Mouse (Mus musculus): ENCODE results near the gene Fmod.
A peak's percentile ranks its signal among the peaks of the same experiment; 100 is the strongest.

Fmod gene

DNA sequence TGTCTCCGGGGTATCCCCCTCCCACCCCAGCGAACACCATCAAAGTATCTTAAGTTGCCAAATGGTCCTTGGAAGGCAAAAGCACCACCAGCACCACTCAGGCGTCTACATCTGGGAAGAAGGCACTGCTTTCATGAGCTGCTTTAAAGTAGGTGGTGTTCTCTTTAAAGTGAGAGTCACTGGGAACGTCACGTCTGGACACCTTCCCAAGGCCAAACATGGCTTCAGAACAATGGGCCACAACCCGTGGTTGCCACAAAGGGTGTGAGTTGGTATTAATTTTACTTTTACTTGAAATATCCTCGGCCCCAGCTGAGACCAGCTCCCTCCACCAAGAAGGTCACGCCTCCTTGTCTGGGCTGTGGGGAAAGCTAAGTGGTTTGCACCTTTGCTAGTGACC lies 20.7 kb downstream of the Fmod start:
- DNase-seq, result no peak

DNA sequence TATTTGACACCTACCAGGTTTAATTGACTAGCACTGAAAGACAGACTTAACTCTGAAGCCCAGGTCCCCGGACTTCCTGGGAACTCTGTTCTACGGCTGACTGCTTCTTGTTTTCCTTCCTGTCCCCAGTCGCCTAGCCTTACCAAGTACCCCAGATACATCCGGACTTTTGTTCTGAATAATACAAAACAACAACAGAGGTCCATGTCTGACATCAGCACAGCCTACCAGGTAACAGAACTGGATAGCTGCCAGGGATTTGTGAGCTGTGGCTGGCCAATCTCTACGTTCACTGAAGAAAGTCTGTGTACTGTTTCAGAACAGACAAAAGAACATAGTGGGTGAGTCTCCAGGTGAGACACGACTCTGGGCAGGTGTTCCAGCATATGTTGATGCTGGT lies 21.8 kb downstream of the Fmod start:
- DNase-seq, result no peak

DNA sequence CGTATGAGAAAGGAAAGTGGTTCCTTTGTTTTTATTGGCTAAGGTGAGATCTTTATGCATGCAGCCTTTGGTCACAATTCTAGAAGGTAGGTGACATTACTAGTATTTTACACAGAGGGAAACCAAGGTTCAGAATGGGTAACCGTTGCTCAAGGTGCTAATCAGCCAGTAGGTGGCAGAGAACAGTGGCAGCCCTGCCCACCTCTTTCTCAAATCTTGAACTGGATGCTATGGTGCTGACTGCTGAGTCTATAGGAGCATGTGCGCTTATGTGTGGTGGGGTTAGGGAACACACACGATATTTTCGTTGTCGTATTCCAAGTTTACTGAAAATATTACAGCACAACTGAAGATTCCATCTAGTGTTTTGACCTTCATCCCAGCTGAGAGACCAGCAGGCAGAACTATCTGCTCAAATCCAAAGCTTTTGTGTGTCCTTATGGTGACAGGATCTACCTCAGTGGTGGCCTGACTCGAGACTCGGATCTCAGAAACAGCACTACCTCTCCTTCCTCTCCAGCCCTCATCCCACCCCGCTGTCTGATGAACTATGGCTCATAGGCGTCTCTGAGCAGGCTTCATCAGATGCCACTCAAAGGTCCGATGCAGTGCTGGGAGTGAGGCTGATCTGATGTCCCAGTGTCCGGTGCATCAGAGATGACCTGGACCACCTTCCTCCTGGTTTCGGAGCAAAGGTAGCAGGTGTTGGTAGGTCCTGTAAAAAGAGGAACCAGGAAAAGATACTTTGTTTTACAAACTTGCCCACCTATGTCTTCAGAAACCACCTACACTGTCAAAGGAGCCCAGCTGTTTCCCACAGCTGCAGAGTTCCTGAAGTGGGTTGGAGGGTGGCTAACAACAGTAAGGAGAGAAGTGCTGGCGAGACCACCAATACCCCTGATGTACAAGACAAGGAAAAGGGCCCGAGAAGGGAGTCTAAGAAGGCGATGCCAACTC lies 23.0 kb downstream of the Fmod start:
- DNase-seq, result no peak

DNA sequence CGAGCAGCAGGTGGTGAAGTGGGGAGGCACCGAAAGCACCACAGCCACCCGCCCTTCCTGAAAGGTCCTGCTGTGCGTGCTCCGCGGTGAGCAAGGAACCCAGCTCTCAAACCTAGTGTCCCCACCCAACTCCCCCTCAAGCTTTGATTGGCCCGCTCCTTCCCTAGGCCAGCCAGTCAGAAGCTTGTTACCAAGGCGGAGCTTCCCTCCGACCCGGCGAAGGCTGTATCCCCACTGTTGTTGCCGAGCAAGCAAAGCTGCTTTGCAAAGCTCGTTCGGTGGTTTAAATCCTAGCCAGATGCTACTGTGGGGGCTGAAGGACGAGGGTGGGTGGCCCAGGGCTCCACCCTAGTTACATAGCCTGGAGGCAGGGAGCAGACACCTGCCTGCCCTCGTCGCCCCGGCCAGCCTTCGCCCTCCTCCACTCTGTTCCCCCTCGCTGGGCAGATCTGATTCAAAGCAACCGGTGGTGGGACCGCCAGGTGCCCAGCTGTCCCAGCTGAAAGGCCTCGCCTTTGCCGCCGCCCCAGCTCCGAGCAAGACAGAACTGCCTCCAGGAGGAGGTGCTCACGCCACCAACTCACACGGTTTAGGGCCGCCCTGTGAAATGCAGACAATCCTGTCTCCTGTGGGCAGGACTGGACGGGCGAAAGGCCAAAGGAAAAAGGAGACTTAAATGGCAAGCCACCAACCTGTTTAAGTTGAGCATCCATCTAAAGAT lies 24.0 kb downstream of the Fmod start:
- DNase-seq, result peak; percentile 85

DNA sequence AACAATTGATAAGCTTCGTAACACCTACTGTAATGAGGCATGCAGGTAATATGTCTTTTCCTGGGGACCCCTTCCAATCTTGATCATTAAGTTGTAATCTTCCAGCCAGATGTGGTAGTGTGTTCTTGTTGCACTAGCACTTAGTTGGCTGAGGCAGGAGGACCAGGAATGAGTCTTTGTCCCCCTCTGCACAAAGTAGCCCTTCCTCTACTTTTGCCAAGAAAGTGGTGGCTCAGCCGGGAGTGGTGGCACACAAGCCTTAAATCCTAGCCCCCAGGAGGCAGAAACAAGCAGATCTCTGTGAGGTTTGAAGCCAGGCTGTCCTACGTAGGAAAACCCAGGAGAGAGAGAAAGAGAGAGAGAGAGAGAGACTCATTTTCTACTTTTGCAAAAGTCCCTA lies 24.9 kb downstream of the Fmod start:
- no peak for DNase-seq

DNA sequence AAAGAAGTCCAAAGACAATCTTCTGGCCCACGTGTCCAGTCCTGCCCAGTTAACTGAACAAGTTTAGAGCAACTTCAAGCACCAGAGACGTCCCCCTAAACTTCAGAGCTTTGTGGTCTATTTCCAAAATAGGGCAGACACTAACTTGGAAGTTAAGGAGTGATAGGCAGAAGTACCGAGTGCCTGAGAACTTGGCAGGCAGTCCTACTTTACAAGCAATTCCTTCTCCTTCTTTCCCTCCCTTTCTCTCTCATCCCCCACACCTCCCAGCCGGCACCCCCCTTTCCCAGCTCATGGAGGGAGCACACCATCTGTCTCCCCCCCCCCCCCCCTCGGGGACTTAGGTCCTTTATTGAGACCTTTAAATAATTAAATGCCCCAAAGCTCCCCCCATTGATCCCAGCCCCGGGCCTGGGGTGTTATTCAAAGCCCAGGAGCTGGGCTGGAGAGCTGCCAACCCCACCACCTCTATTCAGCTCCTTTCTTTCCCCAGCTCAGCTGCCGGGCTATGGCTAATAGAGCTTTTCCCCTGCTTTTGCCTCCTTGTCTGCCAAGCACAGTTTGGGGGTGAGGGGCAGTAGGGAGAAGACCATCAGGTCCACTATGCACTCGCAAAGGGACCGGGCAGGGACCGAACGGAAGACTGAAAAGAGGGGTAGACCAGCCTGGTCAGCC lies 25.5 kb downstream of the Fmod start:
- no peak for DNase-seq

DNA sequence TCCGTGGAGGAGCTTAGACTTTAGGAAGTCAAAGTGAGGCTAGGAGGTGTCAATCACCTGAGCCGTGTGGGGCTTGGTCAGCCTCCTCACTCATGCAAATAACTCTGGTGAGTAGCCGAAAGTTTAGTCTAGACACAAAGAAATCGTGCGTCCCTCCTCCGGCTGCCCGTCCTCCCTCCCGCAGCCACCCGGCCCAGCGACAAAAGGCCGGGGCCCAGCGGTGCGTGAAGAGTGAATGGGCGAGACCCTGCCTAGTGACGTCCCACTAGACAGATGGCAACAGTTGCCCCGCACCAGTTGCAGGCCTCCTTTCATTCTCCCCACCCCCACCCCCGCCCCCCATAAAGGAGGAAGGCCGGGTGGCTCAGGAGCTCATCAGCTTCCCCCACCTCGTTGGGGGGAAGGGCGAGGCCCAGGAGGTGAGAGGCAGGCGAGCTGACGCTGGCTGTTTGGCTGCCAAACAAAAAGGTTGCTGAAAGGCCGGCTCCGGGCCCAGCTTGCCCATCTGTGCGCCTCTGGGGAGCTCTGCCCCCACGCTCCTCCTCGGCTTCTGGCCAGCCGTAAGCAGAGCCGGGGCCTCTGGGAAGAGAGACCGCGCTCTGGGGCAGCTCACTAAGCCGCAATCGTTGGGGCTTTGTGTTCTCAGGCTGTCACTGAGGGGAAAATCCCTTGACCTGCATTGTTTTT lies 26.2 kb downstream of the Fmod start:
- DNase-seq, result no peak

DNA sequence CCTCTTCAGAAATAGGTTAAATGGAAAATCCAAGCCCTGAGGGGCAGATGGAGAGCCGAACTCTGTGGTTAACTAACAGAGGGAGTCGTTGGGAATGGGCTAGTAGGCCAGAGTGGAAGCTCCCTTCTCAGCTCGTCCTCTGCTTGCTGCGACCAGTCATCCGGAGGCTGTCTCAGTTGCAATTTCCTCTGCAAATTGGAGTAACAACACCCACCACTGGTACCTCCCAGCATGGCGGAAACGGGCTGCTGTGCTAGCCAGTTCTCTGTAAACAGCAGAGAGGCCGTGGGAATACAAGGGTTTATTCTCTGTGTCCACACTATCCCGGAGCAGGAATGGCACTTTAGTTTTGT lies 26.7 kb downstream of the Fmod start:
- no peak for DNase-seq

DNA sequence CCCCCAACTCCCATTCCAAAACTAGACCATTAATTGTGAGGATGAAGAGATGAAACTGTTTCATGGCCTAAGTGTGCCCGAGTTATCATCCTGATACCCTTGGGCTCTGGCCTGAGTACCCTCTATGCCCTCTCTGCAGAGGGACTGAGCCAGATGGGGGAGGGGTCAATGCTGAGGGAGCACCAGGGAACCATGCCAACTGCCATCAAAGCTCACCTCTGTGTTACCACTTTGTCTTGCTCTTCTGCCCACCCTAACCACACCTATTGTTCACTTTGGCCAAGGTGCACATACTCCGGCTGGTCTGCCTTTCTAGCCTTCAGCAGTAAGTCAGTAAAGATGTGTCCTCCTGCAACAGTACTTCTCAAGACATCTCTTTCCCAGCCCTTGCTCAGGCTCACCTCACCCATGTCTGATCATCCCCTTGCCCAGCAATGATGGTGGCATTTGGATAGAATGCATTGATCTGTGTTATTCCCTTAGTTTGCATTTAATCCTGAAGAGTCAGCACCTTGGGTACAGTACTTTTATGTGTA lies 27.3 kb downstream of the Fmod start:
- no peak for DNase-seq

DNA sequence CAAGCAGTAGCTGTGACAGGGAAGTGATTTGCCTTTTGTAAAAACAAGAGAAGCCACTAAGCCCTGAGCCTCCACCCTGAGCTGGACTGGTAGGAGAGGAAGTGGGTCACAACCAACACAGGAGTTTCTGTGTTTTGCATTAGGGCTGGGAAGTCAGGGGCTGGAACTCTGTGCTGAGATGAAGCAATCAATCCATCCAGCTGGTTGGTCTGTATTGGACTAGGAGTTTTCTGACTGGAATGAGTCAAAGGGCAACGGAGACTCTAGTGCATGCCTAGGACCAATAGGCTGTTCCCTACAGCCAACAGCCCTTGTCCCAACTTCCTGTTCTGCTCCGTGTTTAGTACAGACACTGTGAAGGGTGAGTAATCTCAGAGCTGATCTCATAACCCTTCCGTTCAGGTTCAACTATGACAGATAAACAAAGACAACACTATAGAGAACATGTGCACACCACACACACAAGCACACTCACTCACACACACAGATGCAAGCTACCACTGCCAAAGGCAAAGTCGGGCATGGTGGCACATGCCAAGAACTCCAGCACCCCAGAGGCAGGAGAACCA lies 28.3 kb downstream of the Fmod start:
- DNase-seq, result no peak

DNA sequence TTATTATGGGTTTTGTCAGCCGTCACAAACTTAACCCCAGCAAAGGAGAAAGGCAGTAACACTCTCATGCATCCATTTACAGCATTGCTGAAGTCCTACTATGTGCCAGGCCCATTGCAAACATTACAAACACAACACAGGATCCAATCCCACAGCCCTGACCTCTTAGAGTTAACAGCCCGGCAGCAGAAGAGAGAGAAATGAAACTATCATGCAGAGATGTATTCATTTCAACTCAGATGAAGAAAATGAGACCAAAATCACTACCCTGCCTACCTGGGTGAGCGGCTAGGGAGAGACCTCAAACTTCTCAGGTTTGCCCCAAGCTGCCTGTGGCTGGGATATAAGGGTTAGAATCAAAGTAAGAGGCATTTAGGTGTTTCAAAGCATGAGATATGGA lies 29.5 kb downstream of the Fmod start:
- no peak for DNase-seq

DNA sequence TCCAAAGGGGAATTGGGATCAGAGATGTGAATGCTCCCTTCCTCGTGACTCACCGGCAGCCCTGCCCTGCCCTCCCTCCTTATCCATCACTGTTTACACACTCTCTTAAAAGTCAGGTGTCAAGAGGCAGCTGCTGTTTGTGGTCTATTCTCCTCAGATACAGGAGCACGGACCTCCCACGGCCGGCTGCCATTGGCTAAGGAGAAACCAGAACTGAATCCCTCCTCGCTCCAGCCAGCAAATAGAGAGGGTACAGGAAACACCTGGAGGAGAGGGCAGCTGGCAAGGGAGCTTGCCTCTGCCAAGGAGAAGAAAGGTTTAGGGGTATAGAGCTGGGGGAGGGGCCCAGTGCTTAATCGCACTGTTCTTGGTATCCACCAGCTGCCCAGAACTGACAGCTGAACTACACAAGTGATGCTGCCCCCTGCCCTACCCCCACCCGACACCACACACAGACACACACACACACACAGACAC lies 30.1 kb downstream of the Fmod start:
- DNase-seq, result no peak

DNA sequence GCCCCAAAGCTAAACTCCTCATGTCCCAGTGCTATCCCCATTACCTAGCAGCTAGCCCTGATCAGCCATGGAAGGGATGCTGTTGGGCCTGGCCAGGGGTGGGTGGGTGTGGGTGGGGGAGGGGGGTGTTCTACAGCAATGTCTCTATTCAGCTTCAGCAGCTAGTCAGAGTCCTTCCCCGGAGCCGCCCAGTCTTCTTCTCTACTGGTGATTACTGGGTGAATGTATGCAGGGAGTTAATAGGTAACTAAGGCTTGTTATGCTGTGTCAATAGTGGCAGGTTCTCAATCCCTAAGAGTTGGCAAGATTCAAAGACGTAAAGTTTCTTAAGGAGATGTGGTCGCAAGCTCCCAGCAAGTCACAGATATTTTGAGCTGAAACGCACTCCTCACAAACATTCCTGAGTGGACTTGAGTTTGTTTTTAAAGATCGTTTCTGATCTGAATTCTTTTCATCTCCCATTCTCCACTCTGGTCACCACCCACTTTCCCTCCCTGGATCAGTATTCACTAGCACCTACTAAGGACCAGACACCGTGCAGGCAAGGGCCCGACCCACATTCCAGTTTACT lies 33.1 kb downstream of the Fmod start:
- no peak for DNase-seq

DNA sequence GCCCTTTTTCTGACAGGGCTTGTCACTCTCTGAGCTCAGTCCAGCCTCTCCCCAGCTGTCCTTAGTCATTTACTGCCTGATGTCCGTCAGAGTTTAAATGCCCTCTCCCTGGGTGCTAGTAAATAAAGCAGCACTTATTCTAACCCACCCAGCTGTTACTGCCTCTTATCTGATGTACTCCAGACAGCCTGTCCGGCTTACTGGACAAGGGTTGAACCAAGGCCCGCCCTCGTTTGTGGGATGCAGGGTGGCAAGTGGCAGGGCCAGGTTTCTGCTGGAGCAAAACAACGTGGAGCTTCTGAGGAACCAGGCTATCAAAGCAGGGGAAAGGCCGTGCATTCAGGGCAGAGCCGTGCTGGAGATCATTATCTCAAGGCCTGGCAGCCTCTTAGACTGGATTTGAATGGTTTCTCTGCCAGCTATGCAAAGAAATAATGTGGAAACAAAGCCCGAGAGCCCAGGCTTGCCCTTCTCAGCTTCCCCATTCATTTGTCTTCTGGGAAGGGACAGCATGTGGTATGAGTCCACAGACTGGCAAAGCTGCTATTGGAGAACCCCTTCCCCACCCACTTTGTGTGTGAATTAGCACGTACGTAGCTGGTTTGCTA lies 34.5 kb downstream of the Fmod start:
- no peak for DNase-seq

DNA sequence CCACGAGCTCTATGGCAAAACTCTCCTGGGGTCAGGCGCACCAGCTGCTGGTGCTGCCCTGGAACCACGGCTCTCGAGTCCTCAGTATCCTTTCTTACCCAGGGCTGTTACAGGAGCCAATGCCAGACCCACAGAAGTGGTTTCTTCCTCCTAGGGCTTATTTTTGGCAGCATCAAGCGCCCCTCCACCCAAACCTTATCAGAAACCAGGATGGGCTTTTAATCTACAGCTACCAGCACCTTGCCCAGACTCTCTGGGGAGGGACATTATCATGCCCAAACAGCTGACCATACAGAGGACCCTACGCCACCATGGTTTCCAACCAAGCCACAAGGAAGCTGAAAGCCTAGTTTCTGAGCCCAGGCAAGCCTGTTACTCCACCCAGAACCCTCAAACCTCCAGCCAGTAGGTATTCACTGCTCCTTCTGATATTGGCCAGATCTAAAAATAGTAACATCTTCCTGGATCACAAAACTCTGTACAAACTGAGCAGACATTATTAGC lies 36.1 kb downstream of the Fmod start:
- DNase-seq, result no peak

DNA sequence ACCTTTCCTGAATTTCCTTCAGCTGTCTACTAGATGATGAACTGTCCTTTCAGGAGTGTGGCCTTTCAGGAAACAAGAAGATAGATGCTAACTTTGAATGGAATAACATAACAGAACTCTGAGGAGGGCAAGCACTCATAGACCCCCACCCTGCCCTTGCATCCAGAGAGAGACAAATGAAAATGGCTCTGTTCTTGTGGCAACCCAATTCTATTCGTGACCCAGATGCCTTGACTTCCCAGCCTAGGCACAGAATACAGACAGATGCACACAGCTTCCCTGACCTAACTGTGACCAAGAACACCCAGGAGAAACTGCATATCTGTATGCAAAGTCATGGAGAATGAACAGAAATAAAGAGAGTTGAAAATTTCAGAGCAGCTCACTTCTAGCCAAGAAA lies 36.6 kb downstream of the Fmod start:
- DNase-seq, result no peak

DNA sequence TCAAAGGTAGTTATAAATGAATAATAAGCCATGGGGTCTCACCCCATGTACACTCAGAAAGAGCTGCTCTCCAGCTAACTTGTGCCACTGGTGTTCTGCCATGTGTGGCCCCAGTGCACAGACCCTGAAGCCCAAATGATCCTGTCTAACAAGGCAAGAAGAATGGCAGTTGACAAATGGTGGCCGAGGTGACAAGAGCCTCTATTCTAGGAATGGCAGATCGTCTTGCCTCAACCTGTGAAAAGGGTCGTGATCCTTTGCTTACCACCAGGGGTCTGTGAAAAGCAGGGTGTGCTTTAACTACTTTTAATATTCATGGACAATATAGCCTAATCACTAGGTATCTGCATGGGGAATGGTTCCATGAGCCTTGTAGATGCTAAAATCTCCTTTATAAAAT lies 37.1 kb downstream of the Fmod start:
- no peak for DNase-seq

DNA sequence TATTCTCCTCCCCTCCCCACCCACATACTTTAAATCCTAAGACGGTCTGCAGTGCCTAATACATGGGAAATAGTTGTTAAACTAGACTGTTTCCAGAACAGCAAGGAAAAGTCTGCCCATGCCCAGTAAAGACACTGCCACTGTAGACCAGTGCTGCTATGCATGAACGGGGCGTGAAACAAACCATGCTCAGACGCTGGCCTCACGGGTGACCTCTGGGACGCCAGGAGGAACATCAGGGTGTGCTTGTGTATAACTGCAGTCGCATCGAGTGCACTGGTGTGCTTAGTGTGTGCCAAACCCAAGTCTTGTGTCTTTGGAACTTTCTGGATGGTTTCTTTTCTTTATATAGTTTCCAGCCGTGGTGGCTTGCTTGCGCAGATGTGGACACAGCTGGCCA lies 37.6 kb downstream of the Fmod start:
- no peak for DNase-seq

DNA sequence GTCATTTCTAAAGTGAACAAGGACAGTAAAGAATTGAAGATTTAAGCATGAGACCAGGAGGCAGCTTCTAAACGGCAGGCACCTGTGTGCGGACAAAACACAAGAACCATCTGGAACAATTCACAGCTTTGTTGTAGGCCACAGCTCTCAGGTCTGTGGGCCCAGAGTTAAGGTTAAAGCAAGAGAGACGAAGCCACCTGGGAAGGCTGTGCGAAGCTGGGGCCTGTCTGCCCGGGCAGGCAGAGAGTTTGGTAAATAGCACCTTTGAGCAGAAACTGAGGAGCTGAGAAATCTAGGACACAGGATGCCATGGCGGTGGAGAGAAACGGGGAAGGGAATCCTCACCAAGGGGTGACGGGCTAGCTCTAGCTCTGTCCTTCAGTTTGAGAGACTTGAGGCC lies 38.5 kb downstream of the Fmod start:
- no peak for DNase-seq

DNA sequence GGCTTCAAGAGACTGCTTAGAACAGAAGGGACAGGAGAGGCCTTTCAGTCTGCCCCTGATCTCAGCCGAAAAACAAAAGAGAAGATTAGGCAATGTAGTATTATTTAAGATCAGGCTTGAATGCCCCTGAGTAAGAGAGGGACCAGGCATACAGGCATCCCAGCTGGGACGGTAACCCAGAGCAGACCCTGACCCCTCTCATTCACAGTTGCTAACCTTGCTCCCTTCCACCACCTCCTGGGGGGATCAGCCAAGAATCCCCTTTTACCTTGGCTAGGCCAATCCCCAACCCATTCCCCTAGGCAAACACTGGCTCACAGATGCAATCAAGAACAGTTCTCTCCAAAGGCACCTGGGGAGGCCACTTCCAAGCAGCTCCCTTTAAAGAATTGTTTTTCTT lies 39.7 kb downstream of the Fmod start:
- DNase-seq, result no peak

DNA sequence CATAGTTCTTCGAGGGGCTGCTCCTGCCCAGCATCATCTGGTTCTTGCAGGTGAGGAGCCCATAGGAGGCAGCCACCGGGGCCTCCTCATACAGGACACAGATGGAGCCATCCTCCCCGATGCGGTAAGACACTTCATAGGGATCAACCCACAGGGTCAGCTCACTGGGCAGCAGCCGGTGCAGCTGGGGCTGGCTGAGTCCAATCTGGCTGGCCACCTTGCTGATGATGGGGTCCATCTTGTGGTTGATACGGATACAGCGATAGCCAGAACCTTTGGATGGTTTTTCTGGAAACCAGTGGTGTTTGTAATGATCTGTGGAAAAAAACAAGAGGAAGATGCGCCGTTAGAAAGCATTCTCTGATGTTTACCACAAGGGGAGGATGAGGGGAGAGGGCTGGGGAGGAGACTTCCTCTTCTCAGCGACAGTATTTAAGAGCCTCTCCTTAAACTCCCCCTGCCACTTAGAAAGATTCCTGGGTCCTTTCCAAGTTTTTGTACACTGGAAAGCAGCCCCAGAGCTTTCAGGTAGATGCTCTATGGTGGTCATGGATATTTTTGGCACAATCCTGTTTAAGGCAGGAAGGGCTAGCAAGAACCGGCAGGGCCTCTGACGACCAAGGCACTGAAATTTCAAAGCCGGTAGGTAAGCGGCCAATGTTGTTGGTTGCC lies 40.5 kb downstream of the Fmod start:
- peak; percentile 63 for DNase-seq

Measured in cerebellum, adult 8-10 months (tissue).